Mouse (Mus musculus) megakaryocyte, embryonic 14.5 days (primary cell): ENCODE measurements around the gene Scgb1b17. TPM values are rescaled to one million over a fixed set of nuclear protein-coding genes. Genes with fewer than 3 reads are reported as not detected.
"Not testable (repeated sequence)": the region's sequence is repeated elsewhere in the genome, so short reads cannot be mapped to it uniquely, and the experiment has no call there.

Experiments used
- H3K27me3 ChIP-seq: replicated peaks from 2 replicates; pipeline ENCODE3; 2012; ENCODE audit warnings: inconsistent platforms
- H3K36me3 ChIP-seq: replicated peaks from 2 replicates; pipeline ENCODE3; 2012; ENCODE audit warnings: low read length, inconsistent platforms, mixed read lengths
- H3K4me1 ChIP-seq: 2 replicates; pipeline ENCODE4 v1.6.1; 2012; ENCODE audit warnings: inconsistent platforms
- H3K4me3 ChIP-seq: replicated peaks from 2 replicates; pipeline ENCODE3; 2012; ENCODE audit warnings: moderate library complexity, mild to moderate bottlenecking, inconsistent platforms
- H3K9me3 ChIP-seq: 2 replicates; pipeline ENCODE4 v1.6.1; 2012; ENCODE audit warnings: inconsistent platforms
- polyA plus RNA-seq: library from polyadenylated mRNA; stranded (reverse); fragments of >175 nt; gene quantifications from 2 replicates; pipeline ENCODE4 v1.2.3, GENCODE M21; 2012; ENCODE audit warnings: low replicate concordance; ENCODE audit not compliant: insufficient read depth

Scgb1b17 gene
- not detected in 2 replicates for polyA plus RNA-seq

- not testable (repeated sequence) for H3K27me3 ChIP-seq, H3K36me3 ChIP-seq, H3K9me3 ChIP-seq, H3K4me3 ChIP-seq, H3K4me1 ChIP-seq
These were observed at the start of gene Scgb1b17 for GRCm38 (mm10) chr7:33063149-33063548. Scgb1b17 (plus strand) TSS chr7:33063449.

- not testable (repeated sequence) for H3K27me3 ChIP-seq, H3K9me3 ChIP-seq, H3K36me3 ChIP-seq, H3K4me3 ChIP-seq, H3K4me1 ChIP-seq
These were observed 6.8 kb upstream of the Scgb1b17 start, which contains the start of gene Scgb2b17 for GRCm38 (mm10) chr7:33056461-33056860. Scgb2b17 (minus strand) TSS chr7:33056561.

Other genes with a start within 250 kb of the Scgb1b17 start
- gene Scgb2b15, start 233.8 kb upstream of the Scgb1b17 start, polyA plus RNA-seq = not detected in 2 replicates
- not detected in 2 replicates for gene Scgb1b15, start 226.9 kb upstream of the Scgb1b17 start, polyA plus RNA-seq
- gene Scgb2b17, start 6.9 kb upstream of the Scgb1b17 start, polyA plus RNA-seq = not detected in 2 replicates
- not detected in 2 replicates for gene Scgb2b18, start 110.4 kb downstream of the Scgb1b17 start, polyA plus RNA-seq
- gene Scgb1b18, start 122.1 kb downstream of the Scgb1b17 start, polyA plus RNA-seq = not detected in 2 replicates
- gene Scgb2b19, start 216.9 kb downstream of the Scgb1b17 start, polyA plus RNA-seq = not detected in 2 replicates
- not detected in 2 replicates for gene Scgb1b19, start 223.8 kb downstream of the Scgb1b17 start, polyA plus RNA-seq